Mouse (Mus musculus) heart, embryonic 14.5 days (tissue): ENCODE data around the gene Gja1. TPM values are rescaled to one million over a fixed set of nuclear protein-coding genes. Genes with fewer than 3 reads are reported as not detected.

ENCODE experiments used
- ATAC-seq: fragments of 200-750 bp; cut with Nextera tagmentation; 2 replicates; pipeline ENCODE4 v1.8.0; 2017; ENCODE audit warnings: low read depth, moderate TSS enrichment; ENCODE audit not compliant: insufficient number of reproducible peaks, insufficient read depth, low FRiP score
- H3K27ac ChIP-seq, 2 experiments: fragments of 200-500 bp in 1 of 2; fragments of 300-500 bp in 1 of 2; sonication (generic) in 1 of 2; replicated peaks in 1 of 2; 2 replicates each; pipeline ENCODE4 v1.5.1; 2012 to 2014; ENCODE audit warnings: low read depth in 2 of 2, low read length in 2 of 2, control low read depth in 1 of 2, mild to moderate bottlenecking in 1 of 2, mixed read lengths in 1 of 2; ENCODE audit not compliant: control insufficient read depth in 1 of 2, insufficient read depth in 1 of 2
- H3K27me3 ChIP-seq: fragments of 300-500 bp; sonication (generic); 2 replicates; pipeline ENCODE4 v1.6.1; 2014; ENCODE audit warnings: mild to moderate bottlenecking, low read length, control low read depth; ENCODE audit not compliant: control insufficient read depth, insufficient read depth
- H3K36me3 ChIP-seq: fragments of 300-500 bp; sonication (generic); 2 replicates; pipeline ENCODE4 v1.6.1; 2014; ENCODE audit warnings: mild to moderate bottlenecking, control low read depth, low read length, mixed read lengths; ENCODE audit not compliant: control insufficient read depth, insufficient read depth
- H3K4me1 ChIP-seq, 2 experiments: fragments of 200-500 bp in 1 of 2; fragments of 300-500 bp in 1 of 2; sonication (generic) in 1 of 2; 2 replicates each; pipeline ENCODE4 v1.6.1; 2012 to 2014; ENCODE audit warnings: low read length in 2 of 2, control low read depth in 1 of 2, mixed read lengths in 1 of 2; ENCODE audit not compliant: control insufficient read depth in 2 of 2, insufficient read depth in 2 of 2
- H3K4me2 ChIP-seq: fragments of 300-500 bp; sonication (generic); 2 replicates; pipeline ENCODE4 v1.6.1; 2014; ENCODE audit warnings: mild to moderate bottlenecking, low read length
- H3K4me3 ChIP-seq, 2 experiments: fragments of 200-500 bp in 1 of 2; fragments of 300-500 bp in 1 of 2; sonication (generic) in 1 of 2; 2 replicates each; pipeline ENCODE4 v1.5.1; 2012 to 2014; ENCODE audit warnings: low read length in 2 of 2, mild to moderate bottlenecking in 2 of 2, control low read depth in 1 of 2, low read depth in 1 of 2, moderate library complexity in 1 of 2; ENCODE audit not compliant: control insufficient read depth in 1 of 2, insufficient read depth in 1 of 2
- H3K9ac ChIP-seq: fragments of 300-500 bp; sonication (generic); 2 replicates; pipeline ENCODE4 v1.6.1; 2014; ENCODE audit warnings: mild to moderate bottlenecking, low read length
- H3K9me3 ChIP-seq: fragments of 300-500 bp; sonication (generic); 2 replicates; pipeline ENCODE4 v1.6.1; 2016; ENCODE audit warnings: low read length, control low read depth; ENCODE audit not compliant: control insufficient read depth
- WGBS: fragments of 180-500 bp; shearing (Covaris S2); extraction: QIAGEN DNeasy Blood & Tissue Kit; methylation state at CpG from one replicate; pipeline ENCODE4 v1.1.7; 2014; 5-methylcytosine and 5-hydroxymethylcytosine counted together
- polyA plus RNA-seq: library from polyadenylated mRNA; unstranded; fragments of >200 nt; fragmentation: Nextera tagmentation; extraction: Ambion mirVana; gene quantifications from 2 replicates; pipeline ENCODE4 v1.2.1, GENCODE M21; 2014

The Gja1 gene
- polyA plus RNA-seq, 1 experiment from 2014 or later, result 478 TPM

GRCm38 (mm10) chr10:56425016-56425798, 48.1 kb downstream of the Gja1 start:
- H3K4me1 ChIP-seq, result peaks cover 0 to 3% of the 10 kb centered on the region in 2 experiments; a peak in 1 of 4 replicates
- no peak for ATAC-seq
- H3K27me3 ChIP-seq, result no peaks in the 10 kb centered on the region
- H3K9ac ChIP-seq, result no peak overlapping the region
- WGBS, result 80% methylated on average over 15 of the region's 15 CpGs
- H3K36me3 ChIP-seq, result no peaks in the 10 kb centered on the region
- H3K9me3 ChIP-seq, result no peaks in the 10 kb centered on the region
- no peak overlapping the region for H3K27ac ChIP-seq
- H3K4me2 ChIP-seq, result no peak overlapping the region
- H3K4me3 ChIP-seq, result no peak overlapping the region

DNA sequence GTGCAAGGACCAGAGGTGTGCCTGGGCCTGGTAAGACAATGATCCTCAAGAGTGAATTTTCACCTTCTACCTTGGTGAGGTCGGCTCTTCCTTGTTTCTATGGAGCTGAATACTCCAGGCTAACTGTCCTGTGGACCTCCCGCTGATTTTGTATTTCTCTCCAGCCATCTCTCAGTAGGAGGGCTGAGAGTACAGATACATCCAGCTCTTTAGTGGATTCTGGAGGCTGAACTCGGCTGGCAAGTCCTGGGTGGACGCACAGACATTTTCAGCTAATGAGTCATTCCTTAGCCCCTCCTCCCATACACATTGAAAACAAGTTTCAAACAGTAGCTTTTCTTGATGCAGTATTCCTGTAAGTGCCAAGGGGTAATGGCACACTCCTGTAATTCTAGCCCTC, 49.2 kb downstream of the Gja1 start:
- H3K4me3 ChIP-seq, result no peak overlapping the region
- ATAC-seq, result no peak
- no peak overlapping the region for H3K9ac ChIP-seq
- no peak overlapping the region for H3K27ac ChIP-seq
- H3K4me2 ChIP-seq, result no peak overlapping the region
- H3K27me3 ChIP-seq, result no peaks in the 10 kb centered on the region
- WGBS, result 45% methylated on average over 4 of the region's 4 CpGs
- H3K9me3 ChIP-seq, result no peaks in the 10 kb centered on the region
- peaks cover 0 to 4% of the 10 kb centered on the region in 2 experiments; a peak in 1 of 4 replicates for H3K4me1 ChIP-seq
- H3K36me3 ChIP-seq, result no peaks in the 10 kb centered on the region

- no peak overlapping the region for H3K27ac ChIP-seq
- peaks cover 5 to 9% of the 10 kb centered on the region in 2 experiments for H3K4me1 ChIP-seq
- 74% methylated on average over 2 of the region's 2 CpGs for WGBS
- no peak overlapping the region for H3K4me3 ChIP-seq
- no peak overlapping the region for H3K4me2 ChIP-seq
- no peak overlapping the region for H3K9ac ChIP-seq
- no peak for ATAC-seq
- no peaks in the 10 kb centered on the region for H3K27me3 ChIP-seq
- H3K9me3 ChIP-seq, result no peaks in the 10 kb centered on the region
- H3K36me3 ChIP-seq, result no peaks in the 10 kb centered on the region
These were observed 50.3 kb downstream of the Gja1 start for GRCm38 (mm10) chr10:56427382-56427781.

GRCm38 (mm10) chr10:56427827-56428226, 50.7 kb downstream of the Gja1 start:
- Histone ChIP-seq H3K4me3 (no peak overlapping the region), H3K27me3 (no peaks in the 10 kb centered on the region), H3K27ac (no peak overlapping the region), H3K4me2 (no peak overlapping the region), H3K36me3 (no peaks in the 10 kb centered on the region), H3K9me3 (no peaks in the 10 kb centered on the region), H3K4me1 (peaks cover 9% of the 10 kb centered on the region in 2 experiments), H3K9ac (no peak overlapping the region)
- no peak for ATAC-seq
- 80% methylated on average over 2 of the region's 2 CpGs for WGBS

- no peak for ATAC-seq
- Histone ChIP-seq H3K4me3 (no peak overlapping the region), H3K4me2 (no peak overlapping the region), H3K9me3 (no peaks in the 10 kb centered on the region), H3K27me3 (no peaks in the 10 kb centered on the region), H3K36me3 (no peaks in the 10 kb centered on the region), H3K27ac (no peak overlapping the region), H3K4me1 (peaks cover 9% of the 10 kb centered on the region in 2 experiments), H3K9ac (no peak overlapping the region)
- WGBS, result 80% methylated on average over 5 of the region's 5 CpGs
These were observed 51.9 kb downstream of the Gja1 start for GRCm38 (mm10) chr10:56429011-56429410.

- 10% methylated on average over 23 of the region's 23 CpGs for WGBS
- Histone ChIP-seq H3K9ac (peak overlapping the region; percentile 64), H3K4me1 (peaks cover 6 to 9% of the 10 kb centered on the region in 2 experiments), H3K27me3 (no peaks in the 10 kb centered on the region), H3K9me3 (no peaks in the 10 kb centered on the region), H3K4me2 (peak overlapping the region; percentile 68), H3K27ac (peak overlapping the region; percentile 10 to 18; a peak in 3 of 4 replicates), H3K36me3 (no peaks in the 10 kb centered on the region), H3K4me3 (peak overlapping the region; percentile 35 to 37)
- ATAC-seq, result no peak
These were observed 54.7 kb downstream of the Gja1 start for GRCm38 (mm10) chr10:56431600-56432389.

DNA sequence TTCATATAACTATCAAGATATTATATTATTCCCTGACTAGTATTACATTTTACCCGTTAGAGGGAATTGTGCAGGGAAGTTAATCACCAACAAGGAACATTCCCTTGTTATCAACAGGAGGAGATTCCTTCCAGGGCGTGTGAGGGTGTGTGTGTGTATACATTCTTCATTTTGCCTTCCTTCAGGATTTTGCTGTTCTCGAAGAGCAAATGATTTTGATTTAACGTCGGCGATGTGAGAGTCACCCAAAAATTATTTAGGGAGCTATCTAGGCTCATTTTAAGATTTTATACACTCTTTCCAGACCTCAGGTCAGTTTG, 55.2 kb downstream of the Gja1 start:
- Histone ChIP-seq H3K36me3 (no peaks in the 10 kb centered on the region), H3K9ac (peak overlapping the region; percentile 64; the same call in 1 of the 2 replicates), H3K27me3 (no peaks in the 10 kb centered on the region), H3K4me1 (peaks cover 6 to 9% of the 10 kb centered on the region in 2 experiments), H3K9me3 (no peaks in the 10 kb centered on the region), H3K4me2 (peak overlapping the region; percentile 68), H3K27ac (no peak overlapping the region), H3K4me3 (no peak overlapping the region)
- 53% methylated on average over 6 of the region's 6 CpGs for WGBS
- ATAC-seq, result no peak
